ENCODE assay signal across 9 mouse cellular contexts in the genomic region with DNA sequence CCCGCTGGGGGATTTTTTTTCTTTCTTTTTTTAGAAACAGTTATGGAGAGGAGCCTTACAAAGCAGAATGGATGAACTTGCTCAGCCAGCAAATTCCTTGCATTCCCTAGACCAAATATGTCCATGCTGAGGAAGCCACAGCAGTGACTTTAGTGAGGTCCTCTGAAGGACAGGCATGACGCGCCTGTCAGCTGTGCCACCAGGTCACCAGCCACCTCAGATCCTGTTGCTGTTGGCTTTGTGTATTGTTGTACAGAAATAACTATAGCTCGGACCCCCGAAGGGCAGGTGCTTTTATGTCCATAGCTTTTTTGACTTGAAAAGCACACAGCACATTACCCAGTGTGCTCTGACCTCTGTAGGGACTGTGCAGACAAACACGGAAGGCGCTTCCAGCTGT. TPM values are rescaled to one million over a fixed set of nuclear protein-coding genes. Genes with fewer than 3 reads are reported as not detected.
DNase-seq lines count a peak whose midpoint lies in the region; ATAC-seq and TF ChIP-seq lines count a peak whose summit lies in the region.
"Had no signal": no experiment of that assay in that cellular context is flagged by ENCODE, and none has a peak within 500 bp of the region (broad histone marks: within the 10 kb centered on the region; RNA-seq: fewer than 3 reads in every experiment).

No protein-coding gene starts in this region.

- H3K9me3 ChIP-seq in liver, postnatal 0 days (ENCODE audit: low read length) = no peaks in the 10 kb centered on the region
- H3K9me3 ChIP-seq in kidney, embryonic 14.5 days (ENCODE audit: control insufficient read depth, low read length) = no peaks in the 10 kb centered on the region

- H3K9ac ChIP-seq in liver, postnatal 0 days (replicated peaks) = no peak overlapping the region
- no peak overlapping the region for H3K9ac ChIP-seq in kidney, embryonic 14.5 days (ENCODE audit: low read depth, low read length)

- no peak for TF ChIP-seq EP300 in liver, postnatal 0 days (IDR thresholded peaks at IDR 0.05; ENCODE audit: low read depth)

- no peak overlapping the region for H3K4me3 ChIP-seq in liver, postnatal 0 days (ENCODE audit: low read depth, low read length)
- no peak overlapping the region for H3K4me3 ChIP-seq in kidney, embryonic 14.5 days (ENCODE audit: low read length)
- no peak overlapping the region for H3K4me3 ChIP-seq in thymus, adult 2 months (ENCODE audit: control insufficient read depth, insufficient read depth, low read length)
- no peak overlapping the region for H3K4me3 ChIP-seq in cerebellum, adult 2 months (replicated peaks; ENCODE audit: insufficient read depth, low read depth, low read length)
- H3K4me3 ChIP-seq: erythroblast, embryonic 14.5 days had no signal

- ATAC-seq in liver, postnatal 0 days = no peak
- peak; percentile 65; the same call in 1 of the 2 replicates for ATAC-seq in kidney, embryonic 14.5 days (ENCODE audit: low FRiP score, low TSS enrichment)

- no peak for TF ChIP-seq POLR2A in thymus, adult 2 months (IDR thresholded peaks at IDR 0.05; ENCODE audit: control insufficient read depth, extremely low read depth, insufficient read depth, low read length, poor library complexity)
- TF ChIP-seq POLR2A in cerebellum, adult 2 months (IDR thresholded peaks at IDR 0.05; ENCODE audit: borderline replicate concordance, insufficient read depth, low read length) = no peak

- peaks cover 4% of the 10 kb centered on the region for H3K36me3 ChIP-seq in liver, postnatal 0 days (replicated peaks; ENCODE audit: insufficient read depth, low read length)
- H3K36me3 ChIP-seq in kidney, embryonic 14.5 days (ENCODE audit: control insufficient read depth, insufficient read depth, low read length) = no peaks in the 10 kb centered on the region
- H3K36me3 ChIP-seq in thymus, adult 2 months (ENCODE audit: control insufficient read depth, insufficient read depth, low read length) = no peaks in the 10 kb centered on the region

- H3K4me1 ChIP-seq in liver, postnatal 0 days (ENCODE audit: insufficient read depth) = no peaks in the 10 kb centered on the region
- H3K4me1 ChIP-seq in kidney, embryonic 14.5 days (ENCODE audit: control insufficient read depth, insufficient read depth, low read length) = peaks cover 13% of the 10 kb centered on the region
- no peaks in the 10 kb centered on the region for H3K4me1 ChIP-seq in thymus, adult 2 months (replicated peaks; ENCODE audit: control insufficient read depth, insufficient read depth, low read length)
- no peaks in the 10 kb centered on the region for H3K4me1 ChIP-seq in cerebellum, adult 2 months (ENCODE audit: control insufficient read depth, insufficient read depth, low read length)

- H3K27me3 ChIP-seq in liver, postnatal 0 days (ENCODE audit: insufficient read depth, low read length) = no peaks in the 10 kb centered on the region
- H3K27me3 ChIP-seq in kidney, embryonic 14.5 days (ENCODE audit: control insufficient read depth, insufficient read depth, low read length) = no peaks in the 10 kb centered on the region
- H3K27me3 ChIP-seq in thymus, adult 2 months (ENCODE audit: control insufficient read depth, insufficient read depth, low read length) = no peaks in the 10 kb centered on the region
- no peaks in the 10 kb centered on the region for H3K27me3 ChIP-seq in cerebellum, adult 2 months (ENCODE audit: control insufficient read depth, insufficient read depth, low read length)

- H3K27ac ChIP-seq in liver, postnatal 0 days (ENCODE audit: low read depth) = no peak overlapping the region
- peak overlapping the region; percentile 13; the same call in 1 of the 2 replicates for H3K27ac ChIP-seq in kidney, embryonic 14.5 days (ENCODE audit: low read depth, low read length)
- no peak overlapping the region for H3K27ac ChIP-seq in thymus, adult 2 months (ENCODE audit: control insufficient read depth, insufficient read depth, low read length)
- no peak overlapping the region for H3K27ac ChIP-seq in cerebellum, adult 2 months (ENCODE audit: insufficient read depth, low read length)

- no peak overlapping the region for H3K4me2 ChIP-seq in liver, postnatal 0 days (ENCODE audit: low read depth, low read length)
- H3K4me2 ChIP-seq in kidney, embryonic 14.5 days (replicated peaks; ENCODE audit: low read depth, low read length) = no peak overlapping the region

- peak; percentile 23 for DNase-seq in liver
- no peak for DNase-seq in liver, postnatal 0 days
- DNase-seq in forelimb bud, embryonic 11.5 days (ENCODE audit: low read depth, low spot score) = peak; percentile 7
- peak; percentile 21 for DNase-seq in skeletal muscle tissue, adult 2 months (ENCODE audit: low read depth, low spot score)
- DNase-seq in thymus, adult 2 months = no peak
- DNase-seq in cerebellum, adult 2 months = no peak
- DNase-seq in layer of hippocampus, adult 11-12 months (ENCODE audit: low spot score) = no peak

- no peak for TF ChIP-seq CTCF in liver, postnatal 0 days (IDR thresholded peaks at IDR 0.05; ENCODE audit: low read depth)
- no peak for TF ChIP-seq CTCF in thymus, adult 2 months (IDR thresholded peaks at IDR 0.05; ENCODE audit: borderline replicate concordance, control insufficient read depth, extremely low read depth, insufficient read depth, low read length, poor library complexity)
- no peak for TF ChIP-seq CTCF in cerebellum, adult 2 months (IDR thresholded peaks at IDR 0.05; ENCODE audit: borderline replicate concordance, insufficient read depth, low read depth, low read length)

- WGBS in liver, postnatal 0 days (ENCODE audit: insufficient replicate concordance) = 66% methylated on average over 7 of the region's 7 CpGs
- WGBS in kidney, embryonic 14.5 days = 56% methylated on average over 7 of the region's 7 CpGs
- WGBS in thymus, adult 2 months = 91% methylated on average over 7 of the region's 7 CpGs
- WGBS in cerebellum, adult 2 months = 70% methylated on average over 7 of the region's 7 CpGs

RNA-seq across cellular contexts. Expression of a gene that starts 38.1 kb away (rescaled TPM):
- 4.6 and 5.7 TPM in 2 replicates for polyA plus RNA-seq in liver, postnatal 0 days (2015; fragmentation: Nextera tagmentation; extraction: Ambion mirVana)
- polyA plus RNA-seq in kidney, embryonic 14.5 days (2014; fragmentation: Nextera tagmentation; extraction: Ambion mirVana) = 7.6 and 13.6 TPM in 2 replicates
- 5.4 and 8.0 TPM in 2 replicates for polyA plus RNA-seq in thymus, adult 2 months (2012; rRNA removed)
- polyA plus RNA-seq in cerebellum, adult 2 months (2012; rRNA removed) = 19.9 and 21.6 TPM in 2 replicates

Comparison
In these comparisons a context has a peak if more than half of its experiments do, and no peak if none do; other contexts are left out.
1. DNase-seq: peak in liver (single experiment), forelimb bud, embryonic 11.5 days (single experiment) and skeletal muscle tissue, adult 2 months (single experiment); none in liver, postnatal 0 days (single experiment), thymus, adult 2 months (single experiment), cerebellum, adult 2 months (0 of 2) and layer of hippocampus, adult 11-12 months (single experiment).